Mouse (Mus musculus) adrenal gland, adult 18-20 months (tissue): ENCODE measurements around the gene Grb2. TPM values are rescaled to one million over a fixed set of nuclear protein-coding genes. Genes with fewer than 3 reads are reported as not detected.

Experiments used
- DNase-seq, 2 experiments: peaks; one replicate each; pipeline ENCODE4 v3.0.0; 2021 to 2022; ENCODE audit warnings: low spot score in 2 of 2
- total RNA-seq, 2 experiments: library from RNA; stranded (reverse); gene quantifications; 1 replicate in 1 of 2; 2 replicates in 1 of 2; pipeline ENCODE4 v1.2.3; 2021

The Grb2 gene
- total RNA-seq, 2 experiments from 2014 or later, result 97.2 to 132 TPM

GRCm38 (mm10) chr11:115629734-115630531, 78.5 kb downstream of the Grb2 start:
- no peak for DNase-seq

GRCm38 (mm10) chr11:115628465-115629101, 79.8 kb downstream of the Grb2 start:
- no peak for DNase-seq

GRCm38 (mm10) chr11:115627705-115628464, 80.5 kb downstream of the Grb2 start, which contains the start of gene Slc25a19:
TSS of gene Slc25a19 (minus strand) at chr11:115628295.
- DNase-seq, result peak; percentile 95

DNA sequence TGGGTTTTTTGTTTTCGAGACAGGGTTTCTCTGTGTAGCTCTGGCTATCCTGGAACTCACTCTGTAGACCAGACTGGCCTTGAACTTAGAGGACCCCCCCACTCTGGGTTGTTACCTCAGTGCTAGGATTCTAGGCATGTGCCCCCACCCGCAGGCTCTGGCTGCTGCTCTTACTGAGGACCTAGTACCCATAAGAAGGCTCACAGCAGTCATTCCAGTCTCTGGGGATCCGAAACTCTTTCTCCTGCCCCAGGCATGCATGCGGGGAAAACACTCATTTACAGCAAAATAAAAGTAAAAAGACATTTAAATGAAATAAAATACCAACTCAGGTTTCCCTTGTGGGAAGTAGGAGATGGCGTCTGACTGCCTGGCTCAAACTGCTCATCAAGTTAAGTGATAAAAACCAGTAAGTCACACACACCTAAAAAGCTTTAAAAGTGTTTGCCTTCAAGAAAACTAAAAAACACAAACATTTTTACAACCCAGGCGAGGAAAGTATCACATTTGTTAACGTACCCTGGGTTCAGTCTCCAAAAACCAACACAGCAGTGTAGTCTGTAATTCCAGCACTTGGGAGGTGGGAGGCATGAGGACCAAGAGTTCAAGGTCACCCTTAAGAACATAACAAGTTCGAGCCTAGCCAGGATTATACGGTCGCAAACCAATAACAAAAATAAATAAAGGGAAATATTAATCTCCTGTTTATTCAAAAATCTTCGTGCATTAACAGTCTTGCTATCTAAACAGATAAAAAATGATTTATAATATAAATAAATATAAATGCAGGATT, 81.4 kb downstream of the Grb2 start:
- DNase-seq, result no peak

DNA sequence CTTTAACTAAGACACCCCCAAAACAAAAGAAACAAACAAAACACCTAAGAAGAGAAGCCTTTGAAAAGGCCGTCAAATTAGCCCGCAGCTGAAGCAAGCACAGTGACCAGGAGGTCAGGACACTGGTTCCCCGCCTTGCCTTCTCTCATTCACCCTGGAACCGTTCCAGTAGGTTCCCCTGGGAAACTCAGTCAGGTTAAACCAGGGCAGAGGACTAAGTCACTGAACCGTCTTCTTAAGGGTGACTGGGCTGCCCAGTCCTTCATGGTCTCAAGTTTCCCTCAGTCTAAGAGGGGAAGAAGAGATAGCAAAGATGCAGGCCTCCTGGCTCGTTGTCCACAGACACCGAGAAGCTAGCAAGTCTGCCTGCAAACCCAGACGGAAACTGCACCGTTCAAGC, 82.5 kb downstream of the Grb2 start:
- no peak for DNase-seq

- DNase-seq, result no peak
Measured at GRCm38 (mm10) chr11:115623487-115624070, 84.8 kb downstream of the Grb2 start.

- DNase-seq, result no peak
Measured at GRCm38 (mm10) chr11:115619949-115620348, 88.4 kb downstream of the Grb2 start.

- DNase-seq, result no peak
Measured at GRCm38 (mm10) chr11:115618732-115619516, 89.5 kb downstream of the Grb2 start.

DNA sequence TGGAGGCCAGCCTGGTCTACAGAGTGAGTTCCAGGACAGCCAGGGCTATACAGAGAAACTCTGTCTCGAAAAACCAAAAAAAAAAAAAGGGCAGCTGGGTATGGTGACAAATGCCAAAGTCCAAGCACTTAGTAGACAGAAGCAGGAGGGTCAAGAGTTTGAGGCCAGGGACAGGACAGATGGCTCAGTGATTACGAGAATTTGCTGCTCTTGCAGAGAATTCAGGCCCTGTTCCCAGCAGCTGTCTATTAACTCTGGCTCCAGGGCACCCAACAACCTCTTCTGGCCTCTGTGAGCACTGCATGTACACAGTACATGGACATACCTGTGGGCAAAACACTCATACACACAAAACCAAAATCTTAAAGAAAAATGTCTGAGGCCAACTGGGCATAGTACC, 90.4 kb downstream of the Grb2 start:
- no peak for DNase-seq

- no peak for DNase-seq
Measured at GRCm38 (mm10) chr11:115616893-115617292, 91.5 kb downstream of the Grb2 start.

DNA sequence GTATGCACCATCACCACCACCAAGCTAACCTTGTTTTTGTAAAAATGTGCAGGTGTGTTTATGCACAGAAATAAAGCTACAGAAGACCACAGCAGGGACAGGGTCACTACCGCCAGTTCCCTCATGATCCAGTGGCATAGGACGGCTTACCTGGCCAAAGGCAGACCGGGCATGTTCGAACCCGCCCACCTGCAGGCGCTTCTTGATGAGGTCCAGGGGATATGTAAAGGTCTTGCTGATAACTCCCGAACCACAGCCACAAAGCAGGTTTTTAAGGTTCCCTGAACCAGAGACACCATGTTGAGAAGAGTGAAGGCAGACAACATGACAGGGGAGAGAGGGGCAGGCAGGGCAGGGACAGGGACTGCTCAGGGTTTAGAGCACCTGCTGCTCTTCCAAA, 92.0 kb downstream of the Grb2 start:
- no peak for DNase-seq

GRCm38 (mm10) chr11:115615875-115616274, 92.5 kb downstream of the Grb2 start:
- no peak for DNase-seq

DNA sequence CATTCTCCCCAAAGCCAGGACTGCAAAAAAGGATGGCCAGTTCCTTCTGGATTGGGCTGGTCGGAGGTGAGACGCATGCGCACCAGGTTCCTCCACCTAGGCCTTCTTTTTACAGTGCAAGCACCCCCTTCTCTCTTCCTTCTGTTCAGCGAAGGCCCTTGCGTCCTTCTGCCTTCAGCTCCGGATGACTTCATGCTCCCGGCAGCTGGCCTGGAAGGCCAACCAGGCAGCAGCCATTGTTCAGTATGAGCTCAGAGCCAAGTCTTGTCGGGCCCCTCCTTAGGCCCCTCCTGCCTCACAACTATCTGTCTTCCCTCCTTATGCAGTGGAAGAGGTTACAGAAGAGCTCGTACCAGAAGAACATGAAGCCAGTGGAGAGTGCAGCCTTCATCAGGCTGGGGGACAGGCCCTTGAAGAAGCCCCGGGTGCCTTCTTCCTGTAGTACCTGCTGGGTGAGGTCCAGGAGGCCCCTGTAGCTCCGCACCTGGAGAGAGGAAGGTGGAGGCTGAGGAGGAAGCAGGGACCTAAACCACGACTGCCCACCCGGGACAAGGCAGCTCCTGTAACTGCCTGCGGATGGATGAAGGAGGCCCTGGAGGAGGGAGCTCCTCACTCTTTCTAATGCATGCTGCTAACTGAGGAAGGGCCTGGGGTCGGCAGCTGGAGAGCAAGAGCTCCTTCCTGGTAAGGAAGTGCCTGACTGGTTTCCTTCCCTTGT, 93.1 kb downstream of the Grb2 start:
- DNase-seq, result no peak

DNA sequence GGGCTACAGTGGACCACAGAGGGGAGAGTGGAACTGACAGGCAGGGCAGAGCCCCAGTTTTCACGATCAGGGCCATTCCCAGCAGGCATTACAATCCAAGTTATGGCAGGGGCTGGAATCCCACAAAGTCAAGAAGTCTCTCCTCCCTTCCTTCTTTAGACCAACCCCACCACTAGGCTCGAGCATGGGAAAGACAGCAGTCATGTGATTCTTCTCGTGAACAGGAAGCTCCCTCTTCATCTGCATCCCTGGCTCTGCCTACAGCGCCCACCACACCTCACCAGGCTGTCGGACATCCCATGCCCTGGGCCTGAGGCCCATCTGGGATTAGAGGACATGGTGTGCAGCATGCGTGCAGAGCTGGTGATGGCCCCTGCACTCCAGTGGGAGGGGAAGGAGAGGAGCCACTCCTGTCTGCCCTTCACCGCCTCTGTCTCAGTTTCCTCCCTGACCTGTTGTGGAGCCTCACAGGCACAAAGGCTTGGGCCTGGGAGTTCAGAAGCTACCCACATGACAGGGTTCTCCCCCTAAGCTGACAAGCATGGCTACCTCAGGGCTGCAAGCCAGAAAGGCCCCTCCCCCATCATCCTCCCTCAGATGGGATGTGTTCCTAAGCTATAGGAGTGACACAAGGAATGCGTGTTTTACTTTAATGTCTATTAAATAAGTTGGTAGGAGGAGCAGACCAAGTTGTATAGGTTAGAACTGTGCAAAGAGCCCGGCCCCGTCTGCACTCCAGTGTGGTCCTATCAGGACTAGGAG, 93.9 kb downstream of the Grb2 start:
- no peak for DNase-seq

DNA sequence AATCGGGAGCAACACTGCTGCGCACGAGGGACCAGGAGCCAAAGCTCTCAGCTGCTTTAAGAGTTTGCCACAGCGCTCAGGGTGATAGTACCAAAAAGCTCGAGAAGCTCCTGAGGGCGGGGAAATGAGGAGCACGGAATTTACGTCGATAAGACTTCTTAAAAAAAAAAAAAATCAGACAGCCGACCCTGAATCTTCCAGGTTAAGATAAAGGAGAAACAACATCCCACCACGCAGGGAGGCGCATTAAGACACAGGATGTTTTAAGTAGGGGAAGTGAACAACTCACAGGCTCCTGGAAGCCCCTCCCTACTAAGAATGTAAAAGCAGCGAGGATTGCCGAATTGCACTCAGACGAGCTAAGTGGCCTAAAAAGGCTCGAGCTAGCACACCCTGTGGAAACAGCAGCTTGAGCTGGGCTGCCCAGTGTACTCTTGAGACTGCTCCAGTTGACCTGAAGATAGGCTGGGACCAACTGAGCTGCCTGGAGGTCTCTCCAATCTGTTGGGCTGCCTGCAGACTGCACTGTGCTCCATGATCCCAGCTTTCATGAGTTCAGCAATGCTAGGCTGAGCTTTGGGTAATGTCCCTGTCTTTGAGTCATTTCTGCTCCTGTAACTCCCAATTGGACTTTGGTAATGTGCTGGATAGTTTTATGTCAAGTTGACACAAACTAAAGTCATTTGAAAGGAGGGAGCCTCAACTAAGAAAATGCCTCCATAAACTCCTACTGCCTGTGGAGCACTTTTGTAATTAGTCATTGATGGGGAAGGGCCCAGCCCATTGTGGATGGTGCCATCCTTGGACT, 95.1 kb downstream of the Grb2 start:
- no peak for DNase-seq

DNA sequence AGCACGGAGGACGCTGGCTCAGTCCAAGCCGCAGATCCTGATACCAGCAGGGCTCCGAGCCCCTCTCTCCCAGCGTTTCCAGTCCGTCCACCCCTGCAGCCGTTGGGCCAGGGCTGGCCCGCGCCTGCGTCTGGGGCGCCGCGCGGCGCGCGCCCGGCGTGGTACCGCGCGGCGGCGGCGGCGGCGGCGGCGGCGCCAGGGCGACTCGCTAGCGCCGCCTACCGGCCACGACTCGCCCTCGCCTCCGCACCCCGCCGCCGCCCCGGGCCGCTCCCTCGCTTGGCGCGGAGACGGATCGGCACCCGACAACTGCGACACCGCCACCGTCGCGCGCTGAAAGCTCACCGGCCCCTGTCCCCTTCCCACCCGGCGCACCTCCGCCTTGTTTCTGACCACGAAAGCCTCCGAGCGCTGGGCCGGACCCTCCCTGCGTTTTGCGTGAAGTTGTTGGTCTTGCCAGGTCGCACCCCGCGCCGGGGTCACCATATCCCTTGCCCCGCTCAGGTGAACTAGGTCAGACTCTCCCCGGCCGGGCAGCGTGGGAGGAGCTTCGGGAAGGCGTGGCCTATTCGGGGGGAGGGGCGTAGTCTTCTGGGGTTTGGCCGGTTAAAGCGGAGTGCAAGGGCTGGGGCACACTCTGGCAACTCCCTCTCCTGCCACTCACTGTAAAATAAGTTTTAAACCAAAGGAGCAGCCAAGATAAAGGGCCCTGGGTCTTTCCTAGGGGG, 95.8 kb downstream of the Grb2 start, which contains the start of gene Mif4gd:
Gene Mif4gd (minus strand): TSS at position 560 of the 728 bp plus-strand sequence.
- DNase-seq, result peak; percentile 95 to 97

DNA sequence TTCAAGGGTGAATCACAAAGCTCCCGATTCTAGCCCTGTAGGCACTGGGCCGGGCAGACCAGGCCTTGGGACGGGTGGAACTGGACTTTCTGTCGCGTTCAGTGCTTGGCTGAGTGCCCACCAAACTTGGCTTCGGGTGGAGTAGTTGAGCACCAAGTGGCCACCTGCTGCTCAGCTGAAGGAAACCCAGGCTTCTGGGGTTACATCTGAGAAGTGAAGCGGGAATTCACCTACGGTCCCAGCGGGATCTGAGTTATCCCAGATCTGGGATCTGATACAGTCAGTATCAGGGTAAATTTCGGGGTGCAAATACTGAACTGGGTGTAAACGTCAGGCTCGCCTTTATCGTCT, 96.4 kb downstream of the Grb2 start:
- peak; percentile 77 to 86 for DNase-seq
